Mouse (Mus musculus): Measurements from ENCODE around the gene Fgfr2.

Gene Fgfr2

GRCm38 (mm10) chr7:132804461-132804860 lies 318.7 kb downstream of the Fgfr2 start:
- CTCF ChIA-PET = no interaction called here

- CTCF ChIA-PET = no interaction called here
Measured at GRCm38 (mm10) chr7:132803962-132804361, 319.2 kb downstream of the Fgfr2 start.

- CTCF ChIA-PET = no interaction called here
Measured at GRCm38 (mm10) chr7:132803336-132803735, 319.8 kb downstream of the Fgfr2 start.

- CTCF ChIA-PET = no interaction called here
Measured at GRCm38 (mm10) chr7:132802691-132803090, 320.5 kb downstream of the Fgfr2 start.

GRCm38 (mm10) chr7:132802066-132802465 lies 321.1 kb downstream of the Fgfr2 start:
- CTCF ChIA-PET = interaction anchor here (0.6 kb wide), 1 partner anchor 47 kb away, joined by 5 read pairs; no protein-coding TSS in a partner anchor

- CTCF ChIA-PET = interaction anchor here (0.6 kb wide), 1 partner anchor 47 kb away, joined by 5 read pairs; no protein-coding TSS in a partner anchor
Measured at GRCm38 (mm10) chr7:132801509-132801908, 321.6 kb downstream of the Fgfr2 start.

- CTCF ChIA-PET = interaction anchor here (0.7 kb wide), 1 partner anchor 16 kb away, joined by 7 read pairs; no protein-coding TSS in a partner anchor
Measured at GRCm38 (mm10) chr7:132800868-132801267, 322.3 kb downstream of the Fgfr2 start.

GRCm38 (mm10) chr7:132799119-132800016 lies 323.8 kb downstream of the Fgfr2 start:
- CTCF ChIA-PET = interaction anchor here (0.6 kb wide), 1 partner anchor 26 kb away, joined by 4 read pairs; no protein-coding TSS in a partner anchor

- CTCF ChIA-PET = interaction anchor here (0.5 kb wide), 1 partner anchor 108 kb away, joined by 4 read pairs; no protein-coding TSS in a partner anchor
Measured at GRCm38 (mm10) chr7:132795141-132795540, 328.0 kb downstream of the Fgfr2 start.

- CTCF ChIA-PET = interaction anchor here (0.6 kb wide), 1 partner anchor 143 kb away, joined by 4 read pairs; no protein-coding TSS in a partner anchor
Measured at GRCm38 (mm10) chr7:132793467-132793866, 329.7 kb downstream of the Fgfr2 start.

- CTCF ChIA-PET = no interaction called here
Measured at GRCm38 (mm10) chr7:132790447-132791219, 332.5 kb downstream of the Fgfr2 start.

- CTCF ChIA-PET = no interaction called here
Measured at GRCm38 (mm10) chr7:132788826-132789225, 334.3 kb downstream of the Fgfr2 start.

GRCm38 (mm10) chr7:132787496-132788190 lies 335.5 kb downstream of the Fgfr2 start:
- CTCF ChIA-PET = no interaction called here

- CTCF ChIA-PET = no interaction called here
Measured at GRCm38 (mm10) chr7:132787022-132787421, 336.1 kb downstream of the Fgfr2 start.

- CTCF ChIA-PET = interaction anchor here (1.0 to 1.1 kb wide), 2 partner anchors 26 to 87 kb away, joined by 3 to 4 read pairs; no protein-coding TSS in a partner anchor
Measured at GRCm38 (mm10) chr7:132786522-132786921, 336.6 kb downstream of the Fgfr2 start.

- CTCF ChIA-PET = interaction anchor here (0.5 to 1.1 kb wide), 3 partner anchors 26 to 100 kb away, joined by 3 to 7 read pairs (median 4); no protein-coding TSS in a partner anchor
Measured at GRCm38 (mm10) chr7:132786011-132786410, 337.1 kb downstream of the Fgfr2 start.

GRCm38 (mm10) chr7:132784101-132784500 lies 339.0 kb downstream of the Fgfr2 start:
- CTCF ChIA-PET = interaction anchor here (1.0 kb wide), 1 partner anchor 17 kb away, joined by 7 read pairs; no protein-coding TSS in a partner anchor

- CTCF ChIA-PET = no interaction called here
Measured at GRCm38 (mm10) chr7:132781850-132782249, 341.3 kb downstream of the Fgfr2 start.

- CTCF ChIA-PET = no interaction called here
Measured at GRCm38 (mm10) chr7:132781130-132781814, 341.9 kb downstream of the Fgfr2 start.

GRCm38 (mm10) chr7:132780611-132781010 lies 342.5 kb downstream of the Fgfr2 start:
- CTCF ChIA-PET = no interaction called here

- CTCF ChIA-PET = no interaction called here
Measured at GRCm38 (mm10) chr7:132778630-132779029, 344.5 kb downstream of the Fgfr2 start.
